Mouse (Mus musculus) ovary, postnatal 10 days (tissue): ENCODE data around the gene Supt5.
A peak's percentile ranks its signal among the peaks of the same experiment; 100 is the strongest.
"Not testable (repeated sequence)": the region's sequence is repeated elsewhere in the genome, so short reads cannot be mapped to it uniquely, and the experiment has no call there.

Experiments used
- DNase-seq: peaks from one replicate; pipeline ENCODE4 v3.0.0; 2022; ENCODE audit warnings: low spot score

The Supt5 gene

GRCm38 (mm10) chr7:28338108-28338998 is at the start of gene Supt5:
Gene Supt5, minus strand, starts transcription at chr7:28338746.
- DNase-seq, result peak; percentile 79

GRCm38 (mm10) chr7:28387384-28387783 is 48.8 kb upstream of the Supt5 start:
- not testable (repeated sequence) for DNase-seq

- not testable (repeated sequence) for DNase-seq
Measured at GRCm38 (mm10) chr7:28386877-28387276, 48.3 kb upstream of the Supt5 start.

GRCm38 (mm10) chr7:28386462-28386861 is 47.9 kb upstream of the Supt5 start:
- peak; percentile 60 for DNase-seq

- DNase-seq, result no peak
Measured at GRCm38 (mm10) chr7:28386007-28386406, 47.5 kb upstream of the Supt5 start.

GRCm38 (mm10) chr7:28385196-28385595 is 46.6 kb upstream of the Supt5 start:
- no peak for DNase-seq

- no peak for DNase-seq
Measured at GRCm38 (mm10) chr7:28384162-28384561, 45.6 kb upstream of the Supt5 start.

GRCm38 (mm10) chr7:28383606-28384005 is 45.1 kb upstream of the Supt5 start:
- no peak for DNase-seq

GRCm38 (mm10) chr7:28382981-28383396 is 44.4 kb upstream of the Supt5 start:
- DNase-seq, result no peak

GRCm38 (mm10) chr7:28382347-28382951 is 43.9 kb upstream of the Supt5 start:
- no peak for DNase-seq

- peak; percentile 72 for DNase-seq
Measured at GRCm38 (mm10) chr7:28381938-28382337, 43.4 kb upstream of the Supt5 start.

GRCm38 (mm10) chr7:28381017-28381790 is 42.7 kb upstream of the Supt5 start:
- no peak for DNase-seq

GRCm38 (mm10) chr7:28380237-28381016 is 41.9 kb upstream of the Supt5 start, which contains the start of gene Zfp36:
Gene Zfp36, minus strand, starts transcription at chr7:28380253.
- no peak for DNase-seq

GRCm38 (mm10) chr7:28378769-28379651 is 40.5 kb upstream of the Supt5 start:
- DNase-seq, result peak; percentile 93

GRCm38 (mm10) chr7:28378066-28378690 is 39.6 kb upstream of the Supt5 start:
- no peak for DNase-seq

GRCm38 (mm10) chr7:28377190-28378065 is 38.9 kb upstream of the Supt5 start:
- DNase-seq, result no peak

GRCm38 (mm10) chr7:28376011-28376771 is 37.6 kb upstream of the Supt5 start:
- DNase-seq, result no peak

- peak; percentile 72 for DNase-seq
Measured at GRCm38 (mm10) chr7:28375176-28375921, 36.8 kb upstream of the Supt5 start.
